Mouse (Mus musculus) gastrocnemius, postnatal 25 days (tissue): ENCODE data around the gene Gm5142. TPM values are rescaled to one million over a fixed set of nuclear protein-coding genes. Genes with fewer than 3 reads are reported as not detected.

Experiments used
- DNase-seq: peaks from one replicate; pipeline ENCODE4 v3.0.0; 2022
- long read RNA-seq, 2 experiments: library from polyadenylated mRNA; stranded (forward); transcript quantifications; one replicate each; pipeline ENCODE4 v2.0.0; 2021
- total RNA-seq, 2 experiments: library from RNA; stranded (reverse); gene quantifications; 1 replicate in 1 of 2; 2 replicates in 1 of 2; pipeline ENCODE4 v1.2.3; 2021

Gene Gm5142
- total RNA-seq: not detected
- long read RNA-seq, experiment 1: 0 reads
- long read RNA-seq, experiment 2: 0 reads

DNA sequence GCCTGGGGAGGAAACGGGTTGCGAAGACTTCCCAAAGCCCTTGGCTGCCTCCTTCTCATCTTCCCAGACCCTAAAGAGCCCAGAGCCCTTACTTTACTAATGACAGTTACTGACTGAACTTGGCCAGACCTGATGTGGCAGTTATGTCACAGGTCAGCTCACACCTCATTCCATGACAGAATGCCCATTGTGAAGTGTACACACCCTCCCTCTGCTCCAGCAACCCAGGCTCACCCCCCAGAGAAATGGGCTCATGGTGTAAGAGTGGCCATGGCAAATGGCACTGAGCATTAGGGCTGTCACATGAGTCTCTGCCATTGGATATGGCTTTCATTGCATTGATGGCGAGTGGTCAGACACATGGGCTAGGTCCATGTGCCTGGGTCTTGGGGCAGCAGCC, at the start of gene Gm5142:
Gm5142 (minus strand) TSS at position 101 of the 400 bp plus-strand sequence.
- no peak for DNase-seq

DNA sequence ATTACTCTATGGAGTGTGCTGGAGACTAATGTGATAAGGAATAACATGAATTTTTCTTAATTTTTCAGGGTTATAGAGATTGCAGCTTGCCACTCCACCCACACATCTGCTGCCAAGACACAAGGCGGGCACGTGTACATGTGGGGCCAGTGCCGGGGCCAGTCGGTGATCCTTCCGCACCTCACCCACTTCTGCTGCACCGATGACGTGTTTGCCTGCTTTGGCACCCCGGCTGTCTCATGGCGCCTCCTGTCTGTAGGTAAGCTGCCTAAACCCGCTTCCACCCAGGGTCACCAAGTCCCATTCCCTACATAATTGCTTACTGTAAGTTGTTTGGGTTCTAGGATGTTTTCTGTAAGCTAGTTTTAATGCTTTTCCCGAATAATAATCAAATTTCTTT, 47.7 kb upstream of the Gm5142 start:
- DNase-seq: no peak

DNA sequence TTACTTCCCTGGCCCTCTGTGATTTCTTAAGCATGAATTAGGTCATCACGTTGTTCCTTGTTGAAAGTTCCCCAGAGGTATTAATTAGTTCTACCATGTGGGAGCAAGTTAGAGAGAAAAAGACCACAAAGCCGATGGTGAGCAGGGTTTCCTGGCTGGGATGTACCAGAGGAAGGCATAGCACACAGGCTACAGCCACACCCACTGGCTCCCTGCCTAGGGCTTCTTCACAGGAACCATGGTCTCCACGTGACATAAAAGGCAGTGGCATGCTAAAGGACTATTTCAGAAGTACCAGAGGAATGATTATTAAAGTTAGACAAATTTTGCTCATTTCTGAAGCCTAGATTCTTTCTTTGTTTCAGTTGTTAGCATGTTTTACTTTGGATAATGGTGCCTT, 40.7 kb upstream of the Gm5142 start:
- DNase-seq: no peak

DNA sequence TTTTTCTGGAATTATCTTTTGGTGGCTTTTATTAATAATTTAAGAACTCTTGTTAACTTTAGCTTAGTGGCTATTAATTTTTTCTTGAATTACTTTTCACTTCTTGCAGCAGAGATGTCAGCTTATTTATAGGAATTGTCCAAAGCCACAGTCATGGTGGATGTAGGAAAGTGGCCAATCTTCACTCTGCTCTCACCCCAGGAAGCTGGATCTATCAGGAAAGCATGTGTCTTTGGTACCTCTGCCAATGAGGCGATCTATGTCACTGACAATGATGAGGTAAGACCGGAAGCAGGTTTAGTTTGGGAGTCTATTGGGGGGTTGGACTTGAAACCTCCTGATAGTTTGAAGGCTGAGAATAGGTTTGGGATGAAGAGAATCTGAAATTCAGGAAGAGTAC, 31.3 kb upstream of the Gm5142 start:
- DNase-seq: no peak

DNA sequence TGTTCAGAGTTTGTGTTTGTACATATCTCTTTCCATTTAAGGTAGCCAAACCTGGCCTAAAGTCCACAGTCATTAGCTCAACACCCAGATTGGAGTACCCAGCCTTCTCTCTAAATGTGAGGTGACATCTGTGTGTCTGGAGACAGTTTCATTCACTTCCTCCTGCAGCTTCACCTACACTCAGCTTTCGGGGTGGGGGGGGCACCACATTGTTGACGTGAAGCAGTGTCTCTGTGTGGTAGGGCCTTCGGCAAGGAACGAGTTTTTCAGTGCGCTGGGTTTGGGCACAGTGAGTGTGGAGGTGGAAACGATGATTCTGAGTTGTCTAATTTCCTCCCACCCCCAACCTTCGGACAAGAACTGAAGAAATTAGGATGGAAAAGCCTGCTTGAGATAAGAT, 30.5 kb upstream of the Gm5142 start:
- no peak for DNase-seq

DNA sequence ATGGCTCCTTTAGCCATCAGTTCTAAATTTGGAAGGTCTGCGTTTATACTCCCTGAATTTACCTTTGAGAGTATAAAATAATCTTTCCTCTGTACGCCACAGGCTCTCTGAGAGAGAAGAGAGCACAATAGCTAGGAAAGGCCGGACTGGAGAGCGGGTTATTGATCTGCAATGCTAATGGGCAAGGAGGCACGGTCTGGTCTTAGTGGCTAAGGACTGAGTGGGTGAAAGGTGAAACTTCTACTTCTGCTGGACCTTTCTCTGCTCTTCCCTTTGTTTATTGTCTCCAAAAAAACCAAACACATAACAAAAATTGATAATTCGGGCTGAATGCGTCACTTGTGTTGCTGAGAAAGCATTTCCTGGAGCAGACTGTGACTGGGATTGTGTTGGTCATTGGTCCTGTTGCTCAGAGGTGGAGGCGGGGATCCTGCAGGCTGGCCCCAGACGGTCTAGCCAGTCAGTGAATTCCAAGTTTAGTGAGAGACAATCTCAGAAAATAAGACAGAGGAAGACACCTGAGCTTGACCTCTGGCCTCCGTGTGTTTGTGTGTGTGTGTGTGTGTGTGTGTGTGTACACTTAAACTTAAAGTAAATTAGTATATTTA, 27.5 kb upstream of the Gm5142 start:
- no peak for DNase-seq

DNA sequence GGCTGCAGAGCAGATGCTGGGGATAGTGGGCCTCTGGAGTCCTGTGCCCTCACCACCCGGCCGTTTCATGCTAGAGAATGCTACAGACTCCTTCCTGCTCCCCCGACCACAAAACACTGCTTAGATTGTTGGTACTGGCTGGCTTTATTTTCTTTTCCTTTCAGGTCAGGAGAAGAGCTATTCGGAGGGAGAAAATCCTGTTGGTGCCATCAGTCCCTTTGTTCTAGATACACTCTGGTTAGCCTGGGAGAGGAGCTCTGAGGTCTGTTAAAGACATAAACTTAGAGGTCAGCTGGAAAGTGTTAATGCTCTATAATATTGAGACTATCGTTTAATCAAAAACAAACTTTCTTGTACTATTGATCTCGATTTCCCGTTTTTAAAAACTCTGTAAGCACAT, 26.9 kb upstream of the Gm5142 start:
- DNase-seq: no peak

DNA sequence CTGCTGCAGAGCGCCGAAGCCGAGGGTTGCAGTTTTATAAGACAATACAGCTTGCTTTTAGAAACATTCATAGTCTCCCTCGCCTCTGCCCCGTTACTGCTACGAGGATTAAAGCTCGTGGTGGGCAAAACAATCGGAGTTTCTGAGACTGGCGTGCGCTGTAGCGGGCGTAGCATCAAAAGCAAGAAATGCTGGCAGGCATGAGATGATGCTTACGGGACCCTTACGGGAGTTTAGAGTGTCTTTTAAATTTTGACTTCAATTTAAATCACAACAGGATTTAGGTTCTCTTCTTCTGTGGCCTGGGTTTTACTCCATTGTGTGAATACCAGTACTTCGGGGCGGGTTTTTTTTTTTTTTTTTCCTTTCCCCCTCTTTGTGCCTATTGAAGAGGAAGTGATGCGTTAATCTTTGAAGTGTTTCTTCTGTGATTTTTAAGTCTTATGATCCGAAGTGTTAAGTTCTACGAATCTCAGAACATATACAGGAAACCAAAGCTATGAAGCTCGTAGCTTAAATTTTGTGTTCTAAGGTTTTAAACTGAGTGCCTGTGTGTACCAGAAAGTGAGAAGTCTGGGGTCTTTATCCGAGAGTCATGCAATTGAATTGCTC, 23.2 kb upstream of the Gm5142 start:
- no peak for DNase-seq

DNA sequence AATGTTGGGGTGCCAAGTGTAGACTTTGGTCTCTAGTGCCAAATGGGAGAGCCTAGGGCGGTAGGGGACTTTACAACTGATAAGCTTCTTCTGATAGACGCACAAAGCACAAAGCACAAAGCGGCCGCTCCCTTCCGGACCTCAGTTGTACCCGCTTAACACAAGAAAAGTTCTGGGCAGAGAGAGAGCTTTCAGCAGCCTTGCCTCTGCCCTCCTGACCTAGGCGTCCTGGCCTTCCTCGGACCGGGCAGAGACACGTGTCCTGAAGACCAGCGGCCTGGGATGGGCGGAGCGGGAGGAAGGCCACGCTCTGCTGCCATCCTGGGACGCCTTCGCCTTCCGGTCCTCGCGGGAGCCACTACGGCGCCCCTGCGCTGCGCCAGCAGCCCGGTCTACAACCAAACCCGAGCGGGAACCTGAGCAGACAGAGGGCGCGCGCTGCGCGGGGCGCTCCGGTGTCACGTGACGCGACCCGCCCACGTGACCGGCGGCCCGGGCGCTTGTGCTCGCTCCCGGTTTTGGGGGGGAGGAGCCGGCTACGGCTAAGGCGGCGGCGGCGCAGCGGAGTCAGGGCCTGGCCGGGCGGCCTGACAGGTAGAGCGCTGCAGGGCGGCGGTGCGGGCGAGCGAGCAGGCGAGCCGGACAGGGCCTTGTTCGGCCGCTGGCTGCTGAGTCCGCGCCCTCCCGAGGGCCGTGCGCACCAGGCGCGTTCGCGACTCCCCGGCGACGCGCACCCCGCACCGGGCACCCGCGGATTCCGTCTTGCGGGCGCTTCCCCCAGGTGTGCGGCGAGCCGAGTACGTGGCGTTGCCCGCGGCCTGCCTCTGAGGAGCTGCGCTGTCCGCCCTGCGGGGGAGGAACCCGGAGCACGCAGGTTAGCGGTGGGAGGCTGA, 22.4 kb upstream of the Gm5142 start, which contains the start of gene Rcbtb1:
Rcbtb1 (plus strand) TSS at position 499 of the 893 bp plus-strand sequence.
- DNase-seq: peak; percentile 93

DNA sequence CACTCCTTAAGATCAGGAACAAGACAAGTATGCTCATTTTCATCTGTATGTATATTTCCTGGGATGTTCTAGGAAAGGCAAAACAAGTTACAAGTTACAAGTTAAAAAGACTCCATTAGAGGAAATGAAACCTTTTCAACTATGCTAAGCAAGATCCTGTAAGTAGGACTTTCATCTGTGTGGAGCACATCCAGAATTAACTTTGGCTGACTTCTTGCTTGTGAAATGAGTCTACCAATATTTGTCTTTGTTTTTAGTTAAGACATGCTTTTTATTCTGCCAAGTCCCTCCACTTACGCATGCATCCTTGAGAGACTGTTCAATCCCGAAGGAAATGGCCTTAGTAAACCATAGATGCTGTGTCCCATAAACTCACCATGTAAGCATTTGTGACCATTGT, 7.6 kb upstream of the Gm5142 start:
- DNase-seq: no peak

DNA sequence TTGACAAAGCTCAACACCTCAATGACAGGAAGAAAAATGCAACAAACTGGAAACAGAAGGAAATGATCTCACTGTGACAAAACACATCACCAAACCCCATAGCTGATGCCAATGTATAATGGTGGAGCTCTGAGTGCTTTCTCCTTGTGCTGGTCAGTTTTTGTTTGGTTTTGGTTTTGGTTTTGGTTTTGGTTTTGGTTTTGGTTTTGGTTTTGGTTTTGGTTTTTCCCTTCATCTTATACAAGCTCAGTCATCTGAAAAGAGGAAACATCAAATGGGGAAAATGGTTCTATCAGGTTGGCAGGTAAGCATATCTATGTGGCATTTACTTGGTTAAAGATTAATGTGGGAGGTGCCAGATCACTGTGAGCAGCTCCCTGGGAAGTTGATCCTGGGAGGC, 7.0 kb upstream of the Gm5142 start:
- no peak for DNase-seq

DNA sequence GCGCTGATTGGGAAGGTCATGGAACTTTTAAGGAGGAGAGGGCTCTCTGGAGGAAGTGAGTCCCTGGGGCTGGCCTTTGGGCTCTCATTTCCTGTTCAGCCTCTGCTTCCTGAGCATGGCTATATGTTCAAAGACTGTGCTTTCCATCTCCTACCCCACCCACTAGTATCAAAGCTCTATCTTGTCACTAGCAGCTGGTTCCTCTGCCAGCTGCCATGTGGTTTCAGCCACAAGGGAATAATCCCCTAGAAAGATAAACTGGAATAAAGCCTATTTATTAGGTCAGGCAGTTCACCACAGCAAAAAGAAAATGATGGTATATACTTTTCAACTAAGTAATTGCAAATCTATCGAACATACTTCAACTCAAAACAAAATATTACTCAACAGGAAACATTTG, 4.2 kb upstream of the Gm5142 start:
- DNase-seq: no peak

DNA sequence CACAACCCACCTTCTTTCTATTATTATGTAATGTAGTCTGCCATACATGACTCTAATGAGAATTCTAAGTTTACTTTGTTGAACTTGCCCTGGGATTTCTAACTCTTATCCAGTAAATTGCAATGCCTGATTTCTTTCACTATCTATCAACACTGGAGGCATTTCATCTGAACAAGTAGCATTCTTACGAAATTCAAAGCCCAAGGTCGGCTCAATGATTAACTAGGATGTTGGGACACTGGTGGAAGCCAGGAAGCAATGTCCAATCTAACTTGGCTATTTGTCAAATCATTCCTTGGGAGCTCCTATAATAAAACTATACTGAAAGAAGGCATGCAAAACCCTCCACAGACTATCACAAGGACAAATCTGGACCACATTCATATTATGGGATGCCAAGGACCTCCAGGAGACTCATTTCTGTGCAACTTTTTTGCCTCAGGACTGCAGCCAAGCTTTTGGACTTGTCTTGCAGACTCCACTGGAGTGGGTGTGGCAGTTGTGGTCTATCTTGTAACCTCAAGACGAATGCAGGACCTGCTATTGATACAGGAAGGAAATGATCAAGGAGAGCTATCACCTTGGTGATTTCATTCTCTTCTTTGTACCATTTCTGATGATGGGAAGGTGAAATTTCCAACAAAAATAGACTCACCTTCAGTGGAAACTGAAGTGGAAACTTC, 21.4 kb downstream of the Gm5142 start:
- DNase-seq: no peak

DNA sequence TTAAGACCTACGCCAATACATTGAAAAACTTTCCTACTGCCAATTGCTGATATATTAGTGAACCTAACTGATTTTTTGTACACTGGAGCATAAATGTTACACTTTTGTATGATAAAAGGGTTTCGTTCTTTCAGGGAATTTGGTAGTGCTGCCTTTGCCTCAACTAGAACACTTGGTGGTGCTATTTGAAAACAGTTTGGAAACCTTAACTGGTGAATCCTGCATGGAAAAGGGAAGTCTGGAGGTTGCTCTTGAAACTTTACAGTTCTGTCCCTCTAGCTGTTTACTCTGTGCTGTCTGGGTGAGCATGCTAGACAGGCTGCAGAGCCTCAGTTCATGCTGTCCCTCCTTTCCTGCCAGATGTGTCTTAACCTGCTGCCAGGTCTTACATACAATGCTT, 23.0 kb downstream of the Gm5142 start:
- no peak for DNase-seq

DNA sequence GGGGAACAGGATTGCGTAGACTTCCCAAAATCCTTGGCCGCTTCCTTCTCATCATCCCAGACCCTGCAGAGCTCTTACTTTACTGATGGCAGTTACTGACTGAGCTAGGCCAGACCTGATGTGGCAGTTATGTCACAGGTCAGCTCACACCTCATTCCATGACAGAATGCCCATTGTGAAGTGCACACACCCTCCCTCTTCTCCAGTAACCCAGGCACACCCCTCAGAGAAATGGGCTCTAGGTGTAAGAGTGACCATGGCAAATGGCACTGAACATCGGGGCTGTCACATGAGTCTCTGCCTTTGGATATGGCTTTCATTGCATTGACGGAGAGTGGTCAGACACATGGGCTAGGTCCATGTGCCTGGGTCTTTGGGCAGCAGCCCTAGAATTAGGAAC, 35.8 kb downstream of the Gm5142 start, which contains the start of gene 1700129C05Rik:
1700129C05Rik (minus strand) TSS at position 101 of the 400 bp plus-strand sequence.
- DNase-seq: no peak

DNA sequence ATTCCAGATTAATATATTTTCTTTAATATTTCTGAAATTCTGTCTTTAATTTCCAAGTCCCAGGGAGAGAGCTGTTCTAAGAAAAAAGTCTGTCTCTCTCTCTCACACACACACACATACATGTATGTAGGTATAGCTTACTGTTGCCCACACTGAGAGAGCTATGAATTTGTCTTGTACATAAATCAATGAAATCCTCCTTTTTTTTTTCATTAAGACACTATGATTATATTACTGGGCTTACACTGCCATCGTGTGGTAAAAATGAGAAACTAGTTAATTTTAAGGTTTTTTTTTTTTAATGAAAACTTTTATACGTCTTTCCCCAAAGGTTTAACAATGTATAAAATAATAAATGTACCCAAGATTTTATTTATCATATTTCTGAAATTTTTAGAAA, 64.3 kb downstream of the Gm5142 start:
- DNase-seq: no peak

Other genes starting within 250 kb of the Gm5142 start
- not detected for gene 1700129C05Rik, start 35.9 kb downstream of the Gm5142 start, total RNA-seq
- gene Rcbtb1, start 22.5 kb upstream of the Gm5142 start, total RNA-seq: 10 to 100 TPM; 10.9 to 12.4 TPM
- gene Gm6904, start 81.5 kb upstream of the Gm5142 start, total RNA-seq: not detected
- under 1 TPM in 1 of 2 experiments, not detected in 1; 0.27 TPM for gene Phf11a, start 118.8 kb upstream of the Gm5142 start, total RNA-seq
- under 1 TPM in 1 of 2 experiments, not detected in 1; 0.29 TPM for gene Phf11b, start 162.6 kb upstream of the Gm5142 start, total RNA-seq
- 1 to 10 TPM; 1.9 to 2.0 TPM for gene Phf11d, start 186.7 kb upstream of the Gm5142 start, total RNA-seq
- gene Phf11c, start 216.6 kb upstream of the Gm5142 start, total RNA-seq: under 1 TPM; 0.28 to 0.38 TPM